18 mouse cellular contexts compared by ENCODE assay signal in the genomic region with DNA sequence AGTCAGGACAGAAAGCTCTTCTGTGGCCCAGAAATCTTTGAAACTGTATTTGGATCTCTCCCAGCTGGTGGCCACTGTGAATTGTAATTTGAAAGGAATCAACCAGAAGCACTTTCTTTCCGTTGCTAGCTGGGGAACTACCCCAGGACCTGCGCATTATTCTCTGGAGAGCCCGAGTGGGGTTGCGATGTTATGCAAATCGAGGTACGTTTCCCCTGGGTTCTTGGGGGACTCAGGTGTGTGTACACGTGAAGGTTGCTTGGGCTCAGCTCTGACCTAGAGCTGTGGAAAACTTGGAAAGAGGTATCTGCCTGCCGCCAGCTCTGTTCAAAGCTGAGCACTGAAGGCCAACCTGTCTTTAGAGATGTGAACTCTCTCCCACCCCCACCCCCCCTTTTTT. TPM values are rescaled to one million over a fixed set of nuclear protein-coding genes. Genes with fewer than 3 reads are reported as not detected.
DNase-seq lines count a peak whose midpoint lies in the region; ATAC-seq and TF ChIP-seq lines count a peak whose summit lies in the region.
"Had no signal": no experiment of that assay in that cellular context is flagged by ENCODE, and none has a peak within 500 bp of the region (broad histone marks: within the 10 kb centered on the region; RNA-seq: fewer than 3 reads in every experiment).

No protein-coding gene starts in this region.

- in situ Hi-C loops in ES-E14 (cut with MboI; ENCODE audit: low sequenced_read_pairs in 2 of 2, unreplicated experiment in 2 of 2) = no loop called here

- peaks cover 7% of the 10 kb centered on the region for H3K4me1 ChIP-seq in hindbrain, postnatal 0 days (ENCODE audit: insufficient read depth, low read length)
- 0 out of 2 replicates have a peak, but pooled peaks cover 2% of the 10 kb centered on the region for H3K4me1 ChIP-seq in hindbrain, embryonic 11.5 days (replicated peaks; ENCODE audit: control insufficient read depth, insufficient read depth, low read length)
- H3K4me1 ChIP-seq in liver, adult 2 months (ENCODE audit: control insufficient read depth, insufficient read depth, low read length) = peaks cover 18% of the 10 kb centered on the region
- peaks cover 18% of the 10 kb centered on the region for H3K4me1 ChIP-seq in liver, postnatal 0 days (ENCODE audit: insufficient read depth)
- H3K4me1 ChIP-seq in ES-E14 (ENCODE audit: control insufficient read depth in 2 of 2, insufficient read depth in 2 of 2, low read length in 2 of 2, poor library complexity in 1 of 2) = peaks cover 11 to 40% of the 10 kb centered on the region in 2 experiments; a peak in 3 of 4 replicates

- H3K79me2 ChIP-seq in liver, adult 2 months (ENCODE audit: control insufficient read depth, insufficient read depth, low read length) = no peaks in the 10 kb centered on the region

- no peak overlapping the region for H3K4me3 ChIP-seq in hindbrain, postnatal 0 days (ENCODE audit: low read length)
- H3K4me3 ChIP-seq in hindbrain, embryonic 11.5 days (ENCODE audit: low read depth, low read length) = no peak overlapping the region
- no peak overlapping the region for H3K4me3 ChIP-seq in liver, adult 2 months (ENCODE audit: insufficient read depth, low read depth, low read length)
- no peak overlapping the region for H3K4me3 ChIP-seq in liver, postnatal 0 days (ENCODE audit: low read depth, low read length)
- H3K4me3 ChIP-seq in ES-E14 (ENCODE audit: insufficient read depth in 1 of 2, low read depth in 1 of 2, low read length in 2 of 2, poor library complexity in 1 of 2, severe bottlenecking in 1 of 2) = peak overlapping the region in 1 of 2 experiments; percentile 56; a peak in 2 of 4 replicates
- H3K4me3 ChIP-seq: limb, embryonic 13.5 days had no signal

- H3K36me3 ChIP-seq in hindbrain, postnatal 0 days (ENCODE audit: insufficient read depth, low read length) = no peaks in the 10 kb centered on the region
- H3K36me3 ChIP-seq in hindbrain, embryonic 11.5 days (ENCODE audit: control insufficient read depth, insufficient read depth, low read length) = no peaks in the 10 kb centered on the region
- no peaks in the 10 kb centered on the region for H3K36me3 ChIP-seq in liver, adult 2 months (ENCODE audit: control insufficient read depth, insufficient read depth, low read length)
- H3K36me3 ChIP-seq in liver, postnatal 0 days (replicated peaks; ENCODE audit: insufficient read depth, low read length) = no peaks in the 10 kb centered on the region
- H3K36me3 ChIP-seq in ES-E14 (ENCODE audit: control insufficient read depth, insufficient read depth, low read length, poor library complexity, severe bottlenecking) = peaks cover 10% of the 10 kb centered on the region; the same call in 1 of the 2 replicates
- H3K36me3 ChIP-seq: embryonic facial prominence, embryonic 10.5 days; limb, embryonic 13.5 days had no signal

- H3K9me3 ChIP-seq in hindbrain, postnatal 0 days (ENCODE audit: low read length) = no peaks in the 10 kb centered on the region
- H3K9me3 ChIP-seq in hindbrain, embryonic 11.5 days (ENCODE audit: control insufficient read depth, low read length) = no peaks in the 10 kb centered on the region
- H3K9me3 ChIP-seq in liver, postnatal 0 days (ENCODE audit: low read length) = no peaks in the 10 kb centered on the region
- H3K9me3 ChIP-seq in ES-E14 (ENCODE audit: control insufficient read depth, insufficient read depth, low read depth, low read length) = no peaks in the 10 kb centered on the region
- H3K9me3 ChIP-seq: embryonic facial prominence, embryonic 10.5 days had no signal

- no peak overlapping the region for H3K27ac ChIP-seq in hindbrain, postnatal 0 days
- no peak overlapping the region for H3K27ac ChIP-seq in hindbrain, embryonic 11.5 days (ENCODE audit: low read depth, low read length)
- peak overlapping the region; percentile 25; the same call in 1 of the 2 replicates for H3K27ac ChIP-seq in liver, adult 2 months (replicated peaks; ENCODE audit: insufficient read depth, low read depth, low read length)
- H3K27ac ChIP-seq in liver, postnatal 0 days (ENCODE audit: low read depth) = no peak overlapping the region
- H3K27ac ChIP-seq in ES-E14 (ENCODE audit: insufficient read depth, low read depth, low read length, poor library complexity, severe bottlenecking) = peak overlapping the region; percentile 82
- H3K27ac ChIP-seq: embryonic facial prominence, embryonic 10.5 days; limb, embryonic 13.5 days had no signal

- no peaks in the 10 kb centered on the region for H3K27me3 ChIP-seq in hindbrain, postnatal 0 days (ENCODE audit: insufficient read depth, low read length)
- no peaks in the 10 kb centered on the region for H3K27me3 ChIP-seq in hindbrain, embryonic 11.5 days (ENCODE audit: control insufficient read depth, insufficient read depth, low read length)
- no peaks in the 10 kb centered on the region for H3K27me3 ChIP-seq in liver, adult 2 months (ENCODE audit: control insufficient read depth, insufficient read depth, low read length)
- no peaks in the 10 kb centered on the region for H3K27me3 ChIP-seq in liver, postnatal 0 days (ENCODE audit: insufficient read depth, low read length)
- H3K27me3 ChIP-seq: limb, embryonic 13.5 days had no signal

- no peak for TF ChIP-seq POLR2A in liver, adult 2 months (IDR thresholded peaks at IDR 0.05; ENCODE audit: extremely low read depth, insufficient read depth, low read length)

- no peak overlapping the region for H3K9ac ChIP-seq in hindbrain, postnatal 0 days (replicated peaks; ENCODE audit: low read length)
- no peak overlapping the region for H3K9ac ChIP-seq in hindbrain, embryonic 11.5 days (ENCODE audit: low read depth, low read length)
- H3K9ac ChIP-seq in liver, adult 2 months (ENCODE audit: low read depth, low read length) = no peak overlapping the region
- H3K9ac ChIP-seq in liver, postnatal 0 days (replicated peaks) = no peak overlapping the region
- no peak overlapping the region; the same call in 1 of the 2 replicates for H3K9ac ChIP-seq in ES-E14 (ENCODE audit: insufficient read depth, low read depth, low read length, poor library complexity, severe bottlenecking)
- H3K9ac ChIP-seq: limb, embryonic 13.5 days had no signal

- TF ChIP-seq EP300 in liver, postnatal 0 days (IDR thresholded peaks at IDR 0.05; ENCODE audit: low read depth) = no peak

- DNase-seq in cerebellum, adult 9-11 months = peak; percentile 51
- DNase-seq in cerebellum, postnatal 4 days (ENCODE audit: low spot score in 2 of 2) = no peak
- DNase-seq in hindbrain, postnatal 0 days (ENCODE audit: low spot score) = no peak
- DNase-seq in hindbrain, embryonic 11.5 days (ENCODE audit: low spot score) = no peak
- peak; percentile 76 for DNase-seq in liver, adult 2 months (ENCODE audit: extremely low read depth, low read depth, low spot score)
- no peak for DNase-seq in liver, postnatal 0 days
- no peak for DNase-seq in ES-E14 (ENCODE audit: low read depth, low spot score)
- DNase-seq in urinary bladder, postnatal 36 days (ENCODE audit: low spot score in 2 of 2) = no peak
- DNase-seq: adrenal gland, adult 8-10 months; gastrocnemius, postnatal 14 days; right cerebral cortex, postnatal 4 days had no signal

- 0 out of 2 replicates have a peak overlapping the region, but pooled peaks have one; percentile 16 for H3K4me2 ChIP-seq in hindbrain, postnatal 0 days (ENCODE audit: low read depth, low read length)
- no peak overlapping the region for H3K4me2 ChIP-seq in hindbrain, embryonic 11.5 days (replicated peaks; ENCODE audit: low read depth, low read length)
- no peak overlapping the region for H3K4me2 ChIP-seq in liver, postnatal 0 days (ENCODE audit: low read depth, low read length)
- H3K4me2 ChIP-seq: midbrain, embryonic 11.5 days had no signal

- ATAC-seq in hindbrain, postnatal 0 days = no peak
- ATAC-seq in hindbrain, embryonic 11.5 days (ENCODE audit: low FRiP score) = no peak
- no peak for ATAC-seq in liver, postnatal 0 days
- ATAC-seq: forebrain, embryonic 16.5 days; inflammation-experienced regulatory T-cells, adult 6 months had no signal

- TF ChIP-seq CTCF in hindbrain, postnatal 0 days (IDR thresholded peaks at IDR 0.05; ENCODE audit: low read depth) = no peak
- TF ChIP-seq CTCF in liver, adult 2 months (IDR thresholded peaks at IDR 0.05; ENCODE audit: low read depth, low read length) = no peak
- no peak for TF ChIP-seq CTCF in liver, postnatal 0 days (IDR thresholded peaks at IDR 0.05; ENCODE audit: low read depth)

- 34% methylated on average over 8 of the region's 8 CpGs for WGBS in hindbrain, postnatal 0 days
- WGBS in hindbrain, embryonic 11.5 days = 40% methylated on average over 8 of the region's 8 CpGs
- 59% methylated on average over 8 of the region's 8 CpGs for WGBS in liver, adult 2 months
- WGBS in liver, postnatal 0 days (ENCODE audit: insufficient replicate concordance) = 61% methylated on average over 8 of the region's 8 CpGs

RNA-seq across cellular contexts. Expression of gene Arsa, which starts 0.6 kb away (rescaled TPM):
- total RNA-seq in hindbrain, postnatal 0 days (2014; rRNA removed) = 34.6 and 35.8 TPM in 2 replicates
- 28.5 and 28.9 TPM in 2 replicates for polyA plus RNA-seq in hindbrain, postnatal 0 days (2015; fragmentation: Nextera tagmentation; extraction: Ambion mirVana)
- 10.0 and 10.4 TPM in 2 replicates for polyA plus RNA-seq in hindbrain, embryonic 11.5 days (2014; fragmentation: Nextera tagmentation; extraction: Ambion mirVana)
- 4.2 and 6.7 TPM in 2 replicates for total RNA-seq in liver, adult 2 months (2014; rRNA removed)
- 18.2 and 29.1 TPM in 2 replicates for polyA plus RNA-seq in liver, adult 2 months (2012; rRNA removed)
- 4.7 and 5.5 TPM in 2 replicates for polyA plus RNA-seq in liver, postnatal 0 days (2015; fragmentation: Nextera tagmentation; extraction: Ambion mirVana)
- 11.7 and 15.2 TPM in 2 replicates for total RNA-seq in ES-E14 (2012; rRNA removed)

RNA-seq across cellular contexts. Expression of gene Shank3, which starts 21.6 kb away (rescaled TPM):
- total RNA-seq in hindbrain, postnatal 0 days (2014; rRNA removed) = 43.6 and 61.8 TPM in 2 replicates
- 7.1 and 8.7 TPM in 2 replicates for polyA plus RNA-seq in hindbrain, postnatal 0 days (2015; fragmentation: Nextera tagmentation; extraction: Ambion mirVana)
- 2.8 and 3.5 TPM in 2 replicates for polyA plus RNA-seq in hindbrain, embryonic 11.5 days (2014; fragmentation: Nextera tagmentation; extraction: Ambion mirVana)
- 1.5 and 3.2 TPM in 2 replicates for total RNA-seq in liver, adult 2 months (2014; rRNA removed)
- polyA plus RNA-seq in liver, adult 2 months (2012; rRNA removed) = 2.7 and 3.9 TPM in 2 replicates
- 0.27 and 0.81 TPM in 2 replicates for polyA plus RNA-seq in liver, postnatal 0 days (2015; fragmentation: Nextera tagmentation; extraction: Ambion mirVana)
- total RNA-seq in ES-E14 (2012; rRNA removed) = 6.4 and 6.7 TPM in 2 replicates
- polyA plus RNA-seq: inflammation-experienced regulatory T-cells, adult 6 months had no signal

RNA-seq across cellular contexts. Expression of gene Mapk8ip2, which starts 24.1 kb away (rescaled TPM):
- 101 and 108 TPM in 2 replicates for total RNA-seq in hindbrain, postnatal 0 days (2014; rRNA removed)
- 64.7 and 67.8 TPM in 2 replicates for polyA plus RNA-seq in hindbrain, postnatal 0 days (2015; fragmentation: Nextera tagmentation; extraction: Ambion mirVana)
- polyA plus RNA-seq in hindbrain, embryonic 11.5 days (2014; fragmentation: Nextera tagmentation; extraction: Ambion mirVana) = 22.4 and 24.1 TPM in 2 replicates
- total RNA-seq in liver, adult 2 months (2014; rRNA removed) = not detected in 2 replicates
- 0.01 TPM in 1 of 2 replicates, not detected in the other for polyA plus RNA-seq in liver, adult 2 months (2012; rRNA removed)
- polyA plus RNA-seq in liver, postnatal 0 days (2015; fragmentation: Nextera tagmentation; extraction: Ambion mirVana) = not detected in 2 replicates
- 4.6 and 7.8 TPM in 2 replicates for total RNA-seq in ES-E14 (2012; rRNA removed)
- total RNA-seq: hematopoietic stem cell, adult 5-6 weeks had no signal

RNA-seq across cellular contexts. Expression of gene Chkb, which starts 48.1 kb away (rescaled TPM):
- 57.6 and 65.4 TPM in 2 replicates for total RNA-seq in hindbrain, postnatal 0 days (2014; rRNA removed)
- 105 and 109 TPM in 2 replicates for polyA plus RNA-seq in hindbrain, postnatal 0 days (2015; fragmentation: Nextera tagmentation; extraction: Ambion mirVana)
- polyA plus RNA-seq in hindbrain, embryonic 11.5 days (2014; fragmentation: Nextera tagmentation; extraction: Ambion mirVana) = 54.7 and 63.4 TPM in 2 replicates
- total RNA-seq in liver, adult 2 months (2014; rRNA removed) = 25.4 and 25.9 TPM in 2 replicates
- polyA plus RNA-seq in liver, adult 2 months (2012; rRNA removed) = 42.0 and 47.2 TPM in 2 replicates
- 42.7 and 44.3 TPM in 2 replicates for polyA plus RNA-seq in liver, postnatal 0 days (2015; fragmentation: Nextera tagmentation; extraction: Ambion mirVana)
- 29.0 and 42.6 TPM in 2 replicates for total RNA-seq in ES-E14 (2012; rRNA removed)

RNA-seq across cellular contexts. Expression of gene Gm44502, which starts 48.3 kb away (rescaled TPM):
- 1.6 and 1.8 TPM in 2 replicates for total RNA-seq in hindbrain, postnatal 0 days (2014; rRNA removed)
- not detected in 2 replicates for polyA plus RNA-seq in hindbrain, postnatal 0 days (2015; fragmentation: Nextera tagmentation; extraction: Ambion mirVana)
- not detected in 2 replicates for polyA plus RNA-seq in hindbrain, embryonic 11.5 days (2014; fragmentation: Nextera tagmentation; extraction: Ambion mirVana)
- total RNA-seq in liver, adult 2 months (2014; rRNA removed) = not detected in 2 replicates
- polyA plus RNA-seq in liver, adult 2 months (2012; rRNA removed) = 0.30 and 1.5 TPM in 2 replicates
- polyA plus RNA-seq in liver, postnatal 0 days (2015; fragmentation: Nextera tagmentation; extraction: Ambion mirVana) = not detected in 2 replicates
- total RNA-seq in ES-E14 (2012; rRNA removed) = 0.36 TPM in 1 of 2 replicates, not detected in the other
- total RNA-seq: hematopoietic stem cell, adult 5-6 weeks; MEL had no signal
- polyA plus RNA-seq: embryonic facial prominence, embryonic 10.5 days; forebrain, embryonic 16.5 days; limb, embryonic 13.5 days; midbrain, embryonic 11.5 days had no signal

Comparison
In these comparisons a context has a peak if more than half of its experiments do, and no peak if none do; other contexts are left out.
1. DNase-seq: peak in cerebellum, adult 9-11 months (single experiment) and liver, adult 2 months (single experiment); none in cerebellum, postnatal 4 days (0 of 2), hindbrain, postnatal 0 days (single experiment), hindbrain, embryonic 11.5 days (single experiment), liver, postnatal 0 days (single experiment), ES-E14 (single experiment) and urinary bladder, postnatal 36 days (0 of 2).
2. H3K27ac ChIP-seq: peak in liver, adult 2 months (single experiment) and ES-E14 (single experiment); none in hindbrain, postnatal 0 days (single experiment), hindbrain, embryonic 11.5 days (single experiment) and liver, postnatal 0 days (single experiment).
3. RNA of gene Mapk8ip2, which starts 24.1 kb away (polyA plus RNA-seq): 64.7 to 67.8 TPM in hindbrain, postnatal 0 days and 22.4 to 24.1 TPM in hindbrain, embryonic 11.5 days; 0.01 TPM in liver, adult 2 months and not detected in liver, postnatal 0 days; every median in the first group is over 10 times any median in the second.